Comparison of ENCODE assay signal across 9 mouse cellular contexts in genomic region chrX:157612894-157613293, GRCm38 (mm10). TPM values are rescaled to one million over a fixed set of nuclear protein-coding genes. Genes with fewer than 3 reads are reported as not detected.
DNase-seq lines count a peak whose midpoint lies in the region; ATAC-seq and TF ChIP-seq lines count a peak whose summit lies in the region.
"Had no signal": no experiment of that assay in that cellular context is flagged by ENCODE, and none has a peak within 500 bp of the region (broad histone marks: within the 10 kb centered on the region; RNA-seq: fewer than 3 reads in every experiment).

No protein-coding gene starts in this region.

- H3K9ac ChIP-seq in hindbrain, embryonic 12.5 days, result no peak overlapping the region

- no peak overlapping the region for H3K27ac ChIP-seq in cerebellum, adult 2 months (ENCODE audit: insufficient read depth, low read length)
- no peak overlapping the region for H3K27ac ChIP-seq in hindbrain, embryonic 12.5 days

- no peak for TF ChIP-seq POLR2A in cerebellum, adult 2 months (IDR thresholded peaks at IDR 0.05; ENCODE audit: borderline replicate concordance, insufficient read depth, low read length)

- no peaks in the 10 kb centered on the region for H3K9me3 ChIP-seq in hindbrain, embryonic 12.5 days (replicated peaks)

- no peak for TF ChIP-seq CTCF in cerebellum, adult 2 months (IDR thresholded peaks at IDR 0.05; ENCODE audit: borderline replicate concordance, insufficient read depth, low read depth, low read length)

- 25% methylated on average over 32 of the region's 32 CpGs for WGBS in cerebellum, adult 2 months
- WGBS in hindbrain, embryonic 12.5 days, result 18% methylated on average over 30 of the region's 32 CpGs

- DNase-seq in cerebellum, postnatal 10 days, result peak; percentile 13 to 21
- no peak for DNase-seq in cerebellum, adult 2 months
- peak; percentile 3 for DNase-seq in lung, postnatal 10 days
- no peak for DNase-seq in lung, postnatal 36 days
- no peak for DNase-seq in B cell, adult 2 months
- DNase-seq in spleen, postnatal 4 days (ENCODE audit: low spot score in 2 of 2), result no peak

- no peaks in the 10 kb centered on the region for H3K27me3 ChIP-seq in cerebellum, adult 2 months (ENCODE audit: control insufficient read depth, insufficient read depth, low read length)
- no peaks in the 10 kb centered on the region for H3K27me3 ChIP-seq in hindbrain, embryonic 12.5 days

- peak overlapping the region; percentile 37 for H3K4me2 ChIP-seq in hindbrain, embryonic 12.5 days (replicated peaks)

- H3K36me3 ChIP-seq in hindbrain, embryonic 12.5 days, result no peaks in the 10 kb centered on the region

- no peaks in the 10 kb centered on the region for H3K4me1 ChIP-seq in cerebellum, adult 2 months (ENCODE audit: control insufficient read depth, insufficient read depth, low read length)
- H3K4me1 ChIP-seq in hindbrain, embryonic 12.5 days, result no peaks in the 10 kb centered on the region

- no peak overlapping the region for H3K4me3 ChIP-seq in cerebellum, adult 2 months (replicated peaks; ENCODE audit: insufficient read depth, low read depth, low read length)
- H3K4me3 ChIP-seq in hindbrain, embryonic 12.5 days, result 0 out of 2 replicates have a peak overlapping the region, but pooled peaks have one; percentile 7

- ATAC-seq in hindbrain, embryonic 12.5 days (ENCODE audit: low FRiP score), result no peak
- ATAC-seq in megakaryocyte progenitor cell, adult 5-6 weeks (replicated peaks; ENCODE audit: poor library complexity), result peak; percentile 48

RNA-seq across cellular contexts. Expression of gene Mbtps2, which starts 14.4 kb away (rescaled TPM):
- polyA plus RNA-seq in cerebellum, adult 2 months (2012; rRNA removed), result 29.9 and 30.1 TPM in 2 replicates
- 30.1 and 30.3 TPM in 2 replicates for polyA plus RNA-seq in hindbrain, embryonic 12.5 days (2016; fragmentation: Nextera tagmentation; extraction: Ambion mirVana)
- 24.9 and 28.4 TPM in 2 replicates for total RNA-seq in megakaryocyte progenitor cell, adult 5-6 weeks (2015)
- total RNA-seq in megakaryocyte progenitor cell, adult 5-6 weeks (2017), result 9.5 and 14.1 TPM in 2 replicates

RNA-seq across cellular contexts. Expression of gene Yy2, which starts 44.1 kb away (rescaled TPM):
- polyA plus RNA-seq in cerebellum, adult 2 months (2012; rRNA removed), result not detected in 2 replicates
- polyA plus RNA-seq in hindbrain, embryonic 12.5 days (2016; fragmentation: Nextera tagmentation; extraction: Ambion mirVana), result 4.6 and 5.0 TPM in 2 replicates
- total RNA-seq in megakaryocyte progenitor cell, adult 5-6 weeks (2015), result 4.3 and 8.7 TPM in 2 replicates
- 2.9 and 4.0 TPM in 2 replicates for total RNA-seq in megakaryocyte progenitor cell, adult 5-6 weeks (2017)
- total RNA-seq: left cerebral cortex, postnatal 25 days had no signal

Comparison
In these comparisons a context has a peak if more than half of its experiments do, and no peak if none do; other contexts are left out.
1. DNase-seq: peak in cerebellum, postnatal 10 days (2 of 2) and lung, postnatal 10 days (single experiment); none in cerebellum, adult 2 months (0 of 2), lung, postnatal 36 days (single experiment), B cell, adult 2 months (0 of 2) and spleen, postnatal 4 days (0 of 2).